Mouse (Mus musculus) heart, adult 18-20 months (tissue): ENCODE measurements at regions not wholly inside any gene's neighbourhood (a gene's known extent, or its start where the extent isn't known, plus 50 kb on each side); places are given as distances from the start of the nearest gene placed in this dataset.

Experiments
- DNase-seq, 2 experiments: peaks; one replicate each; pipeline ENCODE4 v3.0.0; 2021 to 2022; ENCODE audit warnings: mixed read lengths in 1 of 2

- no peak for DNase-seq
Measured at GRCm38 (mm10) chr9:41483218-41483617, 321.7 kb upstream of the Ubash3b start.

- no peak for DNase-seq
Measured at GRCm38 (mm10) chr9:41481611-41482266, 320.2 kb upstream of the Ubash3b start.

GRCm38 (mm10) chr9:41479854-41480749 lies 318.6 kb upstream of the Ubash3b start:
- DNase-seq: peak; percentile 65 to 75

- DNase-seq: no peak
Measured at GRCm38 (mm10) chr9:41479085-41479484, 317.6 kb upstream of the Ubash3b start.

GRCm38 (mm10) chr9:41478106-41478848 lies 316.8 kb upstream of the Ubash3b start:
- DNase-seq: peak; percentile 24 to 27

- peak; percentile 69 to 70 for DNase-seq
Measured at GRCm38 (mm10) chr9:41475326-41475725, 313.8 kb upstream of the Ubash3b start.

GRCm38 (mm10) chr9:41474945-41475297 lies 313.4 kb upstream of the Ubash3b start:
- no peak for DNase-seq

- peak; percentile 92 to 96 for DNase-seq
Measured at GRCm38 (mm10) chr9:41474244-41474944, 312.9 kb upstream of the Ubash3b start.

- no peak for DNase-seq
Measured at GRCm38 (mm10) chr9:41473506-41473905, 312.0 kb upstream of the Ubash3b start.

GRCm38 (mm10) chr9:41471345-41471744 lies 309.8 kb upstream of the Ubash3b start:
- DNase-seq: no peak

GRCm38 (mm10) chr9:41470010-41470409 lies 308.5 kb upstream of the Ubash3b start:
- peak in 1 of 2 experiments; percentile 38 for DNase-seq

- no peak for DNase-seq
Measured at GRCm38 (mm10) chr9:41469414-41469813, 307.9 kb upstream of the Ubash3b start.

- DNase-seq: no peak
Measured at GRCm38 (mm10) chr9:41464057-41464685, 302.7 kb upstream of the Ubash3b start.

GRCm38 (mm10) chr9:41461742-41462141 lies 300.2 kb upstream of the Ubash3b start:
- DNase-seq: peak; percentile 96 to 97

- DNase-seq: no peak
Measured at GRCm38 (mm10) chr9:41460709-41461108, 299.2 kb upstream of the Ubash3b start.

GRCm38 (mm10) chr9:41457003-41457402 lies 295.5 kb upstream of the Ubash3b start:
- no peak for DNase-seq

- DNase-seq: no peak
Measured at GRCm38 (mm10) chr9:41451738-41452137, 290.2 kb upstream of the Ubash3b start.

GRCm38 (mm10) chr9:41449233-41449632 lies 287.7 kb upstream of the Ubash3b start:
- no peak for DNase-seq

GRCm38 (mm10) chr9:41447902-41448301 lies 286.4 kb upstream of the Ubash3b start:
- DNase-seq: no peak

GRCm38 (mm10) chr9:41447211-41447875 lies 285.8 kb upstream of the Ubash3b start:
- peak; percentile 76 to 86 for DNase-seq
